Mouse (Mus musculus): Measurements from ENCODE around the gene Hacl1. TPM values are rescaled to one million over a fixed set of nuclear protein-coding genes. Genes with fewer than 3 reads are reported as not detected.
A peak's percentile ranks its signal among the peaks of the same experiment; 100 is the strongest.

The Hacl1 gene
- polyA plus RNA-seq, 2 experiments from 2014 or later, result 33.3 to 37.9 TPM

GRCm38 (mm10) chr14:31572561-31573175 lies 68.4 kb downstream of the Hacl1 start:
- no peak for ATAC-seq

- ATAC-seq, result no peak
Observed at GRCm38 (mm10) chr14:31571419-31571818, 69.7 kb downstream of the Hacl1 start.

GRCm38 (mm10) chr14:31570131-31570951 lies 70.7 kb downstream of the Hacl1 start:
- ATAC-seq, result peak; percentile 53

- peak; percentile 73 for ATAC-seq
Observed at GRCm38 (mm10) chr14:31569151-31569631, 71.9 kb downstream of the Hacl1 start.

- no peak for ATAC-seq
Observed at GRCm38 (mm10) chr14:31565478-31566212, 75.4 kb downstream of the Hacl1 start.

- no peak for ATAC-seq
Observed at GRCm38 (mm10) chr14:31564452-31565179, 76.5 kb downstream of the Hacl1 start.

- peak; percentile 3 for ATAC-seq
Observed at GRCm38 (mm10) chr14:31560886-31561285, 80.2 kb downstream of the Hacl1 start.

- no peak for ATAC-seq
Observed at GRCm38 (mm10) chr14:31559216-31559615, 81.9 kb downstream of the Hacl1 start.

- no peak for ATAC-seq
Observed at GRCm38 (mm10) chr14:31557784-31558183, 83.3 kb downstream of the Hacl1 start.

- ATAC-seq, result no peak
Observed at GRCm38 (mm10) chr14:31557273-31557672, 83.8 kb downstream of the Hacl1 start.

- peak; percentile 33 for ATAC-seq
Observed at GRCm38 (mm10) chr14:31556526-31557260, 84.4 kb downstream of the Hacl1 start.

- ATAC-seq, result peak; percentile 60
Observed at GRCm38 (mm10) chr14:31555963-31556434, 85.1 kb downstream of the Hacl1 start.

GRCm38 (mm10) chr14:31555021-31555420 lies 86.1 kb downstream of the Hacl1 start:
- ATAC-seq, result peak; percentile 35

Other genes starting within 250 kb of the Hacl1 start
- gene Sh3bp5, start 205.2 kb downstream of the Hacl1 start, polyA plus RNA-seq (2017; shearing (Covaris generic)), result 10 to 100 TPM; 15.4 to 16.8 TPM
- gene Eaf1, start 146.9 kb downstream of the Hacl1 start, polyA plus RNA-seq (2017; shearing (Covaris generic)), result 10 to 100 TPM in 1 of 2 experiments, 1 to 10 TPM in 1; 9.8 to 10.8 TPM
- 10 to 100 TPM; 68.2 to 69.7 TPM for gene Mettl6, start 146.2 kb downstream of the Hacl1 start, polyA plus RNA-seq (2017; shearing (Covaris generic))
- 1 to 10 TPM; 5.6 to 8.5 TPM for gene Colq, start 49.9 kb downstream of the Hacl1 start, polyA plus RNA-seq (2017; shearing (Covaris generic))
- under 1 TPM in 1 of 2 experiments, not detected in 1; 0.62 TPM for gene Gm49387, start 408 bp downstream of the Hacl1 start, polyA plus RNA-seq (2017; shearing (Covaris generic))
- 10 to 100 TPM; 27.1 to 29.5 TPM for gene Btd, start 258 bp downstream of the Hacl1 start, polyA plus RNA-seq (2017; shearing (Covaris generic))
- 1 to 10 TPM; 8.4 to 9.3 TPM for gene Ankrd28, start 189.4 kb upstream of the Hacl1 start, polyA plus RNA-seq (2017; shearing (Covaris generic))